Mouse (Mus musculus): Measurements from ENCODE around the gene Slc25a14.

Gene Slc25a14

GRCm38 (mm10) chrX:48623379-48624053 lies at the start of gene Slc25a14:
TSS of gene Slc25a14 (plus strand) at chrX:48623413.
- peak; percentile 63 to 68 for DNase-seq (ENCODE audit: low spot score in 2 of 2)

- no peak for DNase-seq (ENCODE audit: low spot score in 2 of 2)
Observed at GRCm38 (mm10) chrX:48583332-48583731, 39.9 kb upstream of the Slc25a14 start.

- DNase-seq (ENCODE audit: low spot score in 2 of 2), result no peak
Observed at GRCm38 (mm10) chrX:48593721-48594098, 29.5 kb upstream of the Slc25a14 start.

GRCm38 (mm10) chrX:48594099-48594760 lies 29.0 kb upstream of the Slc25a14 start, which contains the start of gene Zfp280c:
TSS of gene Zfp280c (minus strand) at chrX:48594504.
- peak; percentile 71 to 75 for DNase-seq (ENCODE audit: low spot score in 2 of 2)

- no peak for DNase-seq (ENCODE audit: low spot score in 2 of 2)
Observed at GRCm38 (mm10) chrX:48596053-48596452, 27.2 kb upstream of the Slc25a14 start.

GRCm38 (mm10) chrX:48596906-48597305 lies 26.3 kb upstream of the Slc25a14 start:
- no peak for DNase-seq (ENCODE audit: low spot score in 2 of 2)

- DNase-seq (ENCODE audit: low spot score in 2 of 2), result no peak
Observed at GRCm38 (mm10) chrX:48604872-48605271, 18.3 kb upstream of the Slc25a14 start.

- DNase-seq (ENCODE audit: low spot score in 2 of 2), result no peak
Observed at GRCm38 (mm10) chrX:48623049-48623378, 199 bp upstream of the Slc25a14 start.

- no peak for DNase-seq (ENCODE audit: low spot score in 2 of 2)
Observed at GRCm38 (mm10) chrX:48624054-48624420, 824 bp downstream of the Slc25a14 start.

- no peak for DNase-seq (ENCODE audit: low spot score in 2 of 2)
Observed at GRCm38 (mm10) chrX:48637032-48637431, 13.8 kb downstream of the Slc25a14 start.

- DNase-seq (ENCODE audit: low spot score in 2 of 2), result peak; percentile 3 to 5
Observed at GRCm38 (mm10) chrX:48644122-48644521, 20.9 kb downstream of the Slc25a14 start.

- no peak for DNase-seq (ENCODE audit: low spot score in 2 of 2)
Observed at GRCm38 (mm10) chrX:48666807-48667206, 43.6 kb downstream of the Slc25a14 start.

GRCm38 (mm10) chrX:48669588-48669987 lies 46.4 kb downstream of the Slc25a14 start:
- no peak for DNase-seq (ENCODE audit: low spot score in 2 of 2)

- DNase-seq (ENCODE audit: low spot score in 2 of 2), result no peak
Observed at GRCm38 (mm10) chrX:48671714-48672113, 48.5 kb downstream of the Slc25a14 start.

GRCm38 (mm10) chrX:48674171-48674570 lies 51.0 kb downstream of the Slc25a14 start, which contains the start of gene Gpr119:
TSS of gene Gpr119 (minus strand) at chrX:48674478.
- DNase-seq (ENCODE audit: low spot score in 2 of 2), result no peak

- peak; percentile 4 to 35 for DNase-seq (ENCODE audit: low spot score in 2 of 2)
Observed at GRCm38 (mm10) chrX:48683451-48683850, 60.2 kb downstream of the Slc25a14 start.

- DNase-seq (ENCODE audit: low spot score in 2 of 2), result no peak
Observed at GRCm38 (mm10) chrX:48683857-48684256, 60.6 kb downstream of the Slc25a14 start.

GRCm38 (mm10) chrX:48694460-48694859 lies 71.2 kb downstream of the Slc25a14 start:
- DNase-seq (ENCODE audit: low spot score in 2 of 2), result no peak

- peak; percentile 86 to 88 for DNase-seq (ENCODE audit: low spot score in 2 of 2)
Observed at GRCm38 (mm10) chrX:48694864-48695371, 71.7 kb downstream of the Slc25a14 start, which contains the start of gene Rbmx2. TSS of gene Rbmx2 (plus strand) at chrX:48695004.

- no peak for DNase-seq (ENCODE audit: low spot score in 2 of 2)
Observed at GRCm38 (mm10) chrX:48709701-48710100, 86.5 kb downstream of the Slc25a14 start.

Measured in spleen, postnatal 36 days (tissue).